Mouse (Mus musculus) granulocyte monocyte progenitor cell, adult 5-6 weeks (primary cell): ENCODE data around the gene Krtap13-1. TPM values are rescaled to one million over a fixed set of nuclear protein-coding genes. Genes with fewer than 3 reads are reported as not detected.

ENCODE experiments used
- total RNA-seq, 2 experiments: library from RNA; stranded (forward) in 1 of 2; stranded (reverse) in 1 of 2; fragments of 200-712, 200-1000 nt in 1 of 2; fragments of >200 nt in 1 of 2; fragmentation: Nextera tagmentation in 1 of 2; gene quantifications; 2 replicates each; pipeline ENCODE4 v1.2.3; 2014 to 2017

The Krtap13-1 gene
- total RNA-seq, 2 experiments from 2014 or later = not detected

Other genes starting within 250 kb of the Krtap13-1 start
- not detected in 2 replicates for gene Cldn17, start 221.9 kb upstream of the Krtap13-1 start, total RNA-seq (2014; fragmentation: Nextera tagmentation)
- not detected in 2 replicates for gene Cldn17, start 221.9 kb upstream of the Krtap13-1 start, total RNA-seq (2017)
- not detected in 2 replicates for gene Cldn8, start 165.7 kb upstream of the Krtap13-1 start, total RNA-seq (2014; fragmentation: Nextera tagmentation)
- gene Cldn8, start 165.7 kb upstream of the Krtap13-1 start, total RNA-seq (2017) = not detected in 2 replicates
- not detected in 2 replicates for gene Krtap24-1, start 116.6 kb upstream of the Krtap13-1 start, total RNA-seq (2014; fragmentation: Nextera tagmentation)
- not detected in 2 replicates for gene Krtap24-1, start 116.6 kb upstream of the Krtap13-1 start, total RNA-seq (2017)
- gene 2310079G19Rik, start 101.2 kb upstream of the Krtap13-1 start, total RNA-seq (2014; fragmentation: Nextera tagmentation) = not detected in 2 replicates
- gene 2310079G19Rik, start 101.2 kb upstream of the Krtap13-1 start, total RNA-seq (2017) = not detected in 2 replicates
- not detected in 2 replicates for gene Krtap26-1, start 81.1 kb upstream of the Krtap13-1 start, total RNA-seq (2014; fragmentation: Nextera tagmentation)
- not detected in 2 replicates for gene Krtap26-1, start 81.1 kb upstream of the Krtap13-1 start, total RNA-seq (2017)
- gene Krtap27-1, start 57.2 kb upstream of the Krtap13-1 start, total RNA-seq (2014; fragmentation: Nextera tagmentation) = not detected in 2 replicates
- gene Krtap27-1, start 57.2 kb upstream of the Krtap13-1 start, total RNA-seq (2017) = not detected in 2 replicates
- gene 2310061N02Rik, start 20.9 kb upstream of the Krtap13-1 start, total RNA-seq (2014; fragmentation: Nextera tagmentation) = not detected in 2 replicates
- gene 2310061N02Rik, start 20.9 kb upstream of the Krtap13-1 start, total RNA-seq (2017) = not detected in 2 replicates
- not detected in 2 replicates for gene Krtap13, start 22.8 kb downstream of the Krtap13-1 start, total RNA-seq (2014; fragmentation: Nextera tagmentation)
- gene Krtap13, start 22.8 kb downstream of the Krtap13-1 start, total RNA-seq (2017) = not detected in 2 replicates
- not detected in 2 replicates for gene 2310034C09Rik, start 30.0 kb downstream of the Krtap13-1 start, total RNA-seq (2014; fragmentation: Nextera tagmentation)
- gene 2310034C09Rik, start 30.0 kb downstream of the Krtap13-1 start, total RNA-seq (2017) = not detected in 2 replicates
- gene 2310057N15Rik, start 45.3 kb downstream of the Krtap13-1 start, total RNA-seq (2014; fragmentation: Nextera tagmentation) = not detected in 2 replicates
- not detected in 2 replicates for gene 2310057N15Rik, start 45.3 kb downstream of the Krtap13-1 start, total RNA-seq (2017)
- gene Gm5965, start 49.0 kb downstream of the Krtap13-1 start, total RNA-seq (2014; fragmentation: Nextera tagmentation) = not detected in 2 replicates
- not detected in 2 replicates for gene Gm5965, start 49.0 kb downstream of the Krtap13-1 start, total RNA-seq (2017)
- gene Gm20741, start 83.4 kb downstream of the Krtap13-1 start, total RNA-seq (2014; fragmentation: Nextera tagmentation) = not detected in 2 replicates
- not detected in 2 replicates for gene Gm20741, start 83.4 kb downstream of the Krtap13-1 start, total RNA-seq (2017)
- gene Krtap15, start 91.4 kb downstream of the Krtap13-1 start, total RNA-seq (2014; fragmentation: Nextera tagmentation) = not detected in 2 replicates
- not detected in 2 replicates for gene Krtap15, start 91.4 kb downstream of the Krtap13-1 start, total RNA-seq (2017)
- not detected in 2 replicates for gene Krtap14, start 97.3 kb downstream of the Krtap13-1 start, total RNA-seq (2014; fragmentation: Nextera tagmentation)
- gene Krtap14, start 97.3 kb downstream of the Krtap13-1 start, total RNA-seq (2017) = not detected in 2 replicates
- gene Krtap19-1, start 140.5 kb downstream of the Krtap13-1 start, total RNA-seq (2014; fragmentation: Nextera tagmentation) = not detected in 2 replicates
- gene Krtap19-1, start 140.5 kb downstream of the Krtap13-1 start, total RNA-seq (2017) = not detected in 2 replicates
- not detected in 2 replicates for gene Krtap19-2, start 145.4 kb downstream of the Krtap13-1 start, total RNA-seq (2014; fragmentation: Nextera tagmentation)
- gene Krtap19-2, start 145.4 kb downstream of the Krtap13-1 start, total RNA-seq (2017) = not detected in 2 replicates
- not detected in 2 replicates for gene Krtap19-3, start 149.2 kb downstream of the Krtap13-1 start, total RNA-seq (2014; fragmentation: Nextera tagmentation)
- gene Krtap19-3, start 149.2 kb downstream of the Krtap13-1 start, total RNA-seq (2017) = not detected in 2 replicates
- gene Krtap19-4, start 156.2 kb downstream of the Krtap13-1 start, total RNA-seq (2014; fragmentation: Nextera tagmentation) = not detected in 2 replicates
- gene Krtap19-4, start 156.2 kb downstream of the Krtap13-1 start, total RNA-seq (2017) = not detected in 2 replicates
- gene Krtap19-5, start 167.6 kb downstream of the Krtap13-1 start, total RNA-seq (2014; fragmentation: Nextera tagmentation) = not detected in 2 replicates
- not detected in 2 replicates for gene Krtap19-5, start 167.6 kb downstream of the Krtap13-1 start, total RNA-seq (2017)
- not detected in 2 replicates for gene Krtap19-9b, start 203.4 kb downstream of the Krtap13-1 start, total RNA-seq (2014; fragmentation: Nextera tagmentation)
- not detected in 2 replicates for gene Krtap19-9b, start 203.4 kb downstream of the Krtap13-1 start, total RNA-seq (2017)
- not detected in 2 replicates for gene Krtap16-3, start 234.0 kb downstream of the Krtap13-1 start, total RNA-seq (2014; fragmentation: Nextera tagmentation)
- not detected in 2 replicates for gene Krtap16-3, start 234.0 kb downstream of the Krtap13-1 start, total RNA-seq (2017)